Mouse (Mus musculus): ENCODE measurements around the gene Gm10197.

- TF ChIP-seq GATA1 (IDR thresholded peaks at IDR 0.05; ENCODE audit: low read length) (no peak), TAL1 (IDR thresholded peaks at IDR 0.05; ENCODE audit: low read length) (no peak)
Measured at GRCm38 (mm10) chr19:53407350-53407749, 35.8 kb upstream of the Gm10197 start.

Measured in erythroblast, embryonic 14.5 days (primary cell).